Mouse (Mus musculus) forelimb bud, embryonic 11.5 days (tissue): ENCODE results near the gene Id4.

Experiments used
- DNase-seq: peaks from one replicate; pipeline ENCODE4 v3.0.0-alpha.2; 2012; ENCODE audit warnings: low read depth, low spot score

The Id4 gene

DNA sequence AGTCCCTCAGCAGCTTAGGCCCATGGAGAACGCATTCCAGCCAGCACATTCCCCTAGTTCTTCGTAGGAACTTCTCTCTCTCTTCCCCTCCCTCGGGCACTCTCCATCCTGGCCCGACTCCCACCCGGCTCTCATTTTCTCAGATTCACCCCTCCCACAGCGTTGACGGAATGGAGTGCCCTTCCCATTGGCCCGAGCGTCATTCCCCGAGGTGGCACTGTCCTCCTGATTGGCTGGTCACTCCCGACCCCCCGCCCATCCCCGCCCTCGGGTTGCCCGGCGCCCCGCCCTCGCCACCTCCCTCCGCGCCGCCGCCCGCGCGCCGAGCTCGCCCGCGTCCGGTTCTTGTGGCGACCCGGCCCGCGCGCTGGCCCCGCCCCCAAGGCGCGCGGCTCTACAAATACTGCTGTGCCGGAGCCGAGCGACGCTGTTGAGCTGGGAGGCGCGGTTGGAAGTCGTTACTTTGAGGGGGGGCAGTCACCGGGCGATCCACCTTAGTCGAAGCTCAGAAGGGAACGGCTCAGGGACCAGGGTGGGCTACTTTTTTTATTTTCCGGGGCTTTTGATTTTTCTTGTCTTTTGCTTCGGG is at the start of gene Id4:
TSS of gene Id4 (plus strand) at position 539 of the 589 bp plus-strand sequence.
- DNase-seq = peak; percentile 95

DNA sequence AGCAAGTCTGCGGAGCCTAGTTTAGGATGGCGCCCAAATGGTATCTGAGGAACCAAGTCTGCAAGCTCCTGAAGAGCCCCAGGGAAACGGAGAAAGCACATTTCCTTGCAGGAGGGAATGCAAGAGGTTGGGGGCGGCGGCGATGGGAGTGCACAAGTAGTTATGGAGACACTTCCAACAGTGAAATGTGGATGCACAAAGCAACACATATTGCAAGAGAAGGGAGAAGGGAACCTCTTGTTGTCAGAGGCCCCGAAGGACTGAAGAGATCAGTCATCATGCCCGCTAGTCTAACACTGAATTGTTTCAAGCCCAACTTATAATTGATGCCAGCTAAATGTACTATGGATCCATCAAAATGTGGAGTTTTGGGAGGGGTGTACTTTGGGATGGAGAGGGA is 33.9 kb upstream of the Id4 start:
- DNase-seq = peak; percentile 31

DNA sequence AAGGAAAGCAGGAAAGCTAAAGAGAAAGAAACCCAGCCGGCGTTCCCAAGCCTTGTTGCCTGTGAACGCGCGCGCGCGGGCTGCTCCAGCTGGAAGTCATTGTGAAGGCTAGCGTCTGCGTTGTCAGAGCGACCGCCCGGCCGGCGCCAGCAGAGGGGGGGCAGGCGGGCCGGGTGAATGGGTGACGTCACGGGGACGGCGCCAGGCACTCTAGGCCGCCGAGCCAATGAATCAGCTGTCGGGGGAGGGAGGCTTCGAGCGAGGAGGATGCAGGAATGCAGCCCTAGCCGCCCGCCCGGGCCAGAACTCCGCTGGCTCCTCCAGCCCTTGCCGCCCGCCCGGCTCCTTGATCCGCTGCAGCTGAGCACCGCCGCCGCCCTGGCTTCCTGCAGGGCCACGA is 33.3 kb upstream of the Id4 start:
- DNase-seq = peak; percentile 95

DNA sequence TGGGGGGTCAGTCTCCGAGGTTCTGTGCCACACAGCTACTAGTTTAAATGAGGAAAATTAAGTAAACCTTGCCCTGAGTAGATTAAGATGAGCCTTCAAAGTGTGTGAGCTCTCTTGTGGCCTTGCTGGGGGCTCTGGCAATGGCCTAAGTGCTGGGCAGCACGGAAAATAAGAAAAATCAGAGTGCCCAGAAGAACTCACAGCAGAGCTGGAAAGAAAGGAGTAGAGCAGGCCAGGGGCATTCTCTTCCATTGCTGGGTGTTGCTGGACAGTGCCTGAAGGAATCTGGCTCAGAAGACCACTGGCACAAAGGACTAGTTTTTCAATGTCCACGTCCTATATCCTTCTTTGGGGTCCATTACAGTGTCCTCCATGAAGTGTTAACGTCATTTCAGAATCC is 32.9 kb upstream of the Id4 start:
- DNase-seq = no peak

DNA sequence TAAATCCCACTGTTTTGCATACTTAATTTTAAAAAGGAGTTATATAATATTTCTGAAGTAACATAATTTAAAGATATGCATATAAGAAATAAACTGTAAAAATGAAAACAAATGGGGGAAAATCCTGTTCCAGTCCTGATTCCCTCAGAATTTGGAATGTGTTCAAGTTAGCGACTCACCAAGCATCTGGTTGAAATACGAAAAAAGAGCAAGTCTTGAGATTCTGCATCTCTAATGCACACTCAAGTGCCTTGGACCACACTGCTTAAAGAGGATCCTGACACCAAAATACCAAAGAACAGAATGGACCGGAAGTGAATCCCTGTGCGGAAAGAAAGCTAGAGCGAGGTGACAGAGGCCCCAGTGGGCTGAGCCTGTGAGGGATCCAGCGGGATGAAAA is 30.0 kb upstream of the Id4 start:
- no peak for DNase-seq

DNA sequence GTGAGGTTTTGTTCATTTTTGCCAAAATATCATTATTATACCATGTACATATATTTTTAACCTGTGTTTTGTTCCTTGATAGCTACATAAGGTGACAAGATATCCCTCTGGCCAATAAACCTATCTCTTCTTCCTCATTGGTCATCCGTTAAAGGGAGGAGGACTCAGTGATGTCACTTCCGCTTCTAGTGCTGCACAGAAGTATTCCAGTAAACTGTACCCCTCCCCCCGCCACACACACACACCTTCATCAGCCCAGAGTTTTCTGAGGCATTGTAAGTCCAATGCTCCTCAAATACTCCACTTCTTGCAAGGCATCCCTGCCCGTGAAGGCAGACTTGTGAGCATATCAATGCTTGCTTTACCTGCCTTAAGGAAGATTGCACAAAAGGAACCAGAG is 24.6 kb upstream of the Id4 start:
- DNase-seq = no peak

DNA sequence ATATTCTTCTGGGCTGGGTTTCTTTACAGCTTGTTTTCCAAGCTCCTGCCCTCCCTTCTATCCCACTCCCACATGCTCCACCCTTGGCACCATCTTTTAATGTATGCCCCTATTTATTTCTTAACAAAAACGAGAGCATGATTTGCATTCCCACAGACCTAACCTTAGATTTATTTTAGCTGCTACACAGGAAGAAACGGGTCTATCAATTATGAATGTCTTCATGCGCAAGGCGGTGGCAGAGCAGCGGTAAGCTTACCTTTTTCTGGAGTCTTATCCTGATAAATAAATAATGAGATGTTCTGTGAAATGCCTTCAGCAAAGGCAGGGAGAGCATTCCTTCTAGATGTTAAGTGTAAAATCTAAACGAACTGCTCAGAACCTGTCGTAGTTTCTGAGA is 24.2 kb upstream of the Id4 start:
- DNase-seq = no peak

DNA sequence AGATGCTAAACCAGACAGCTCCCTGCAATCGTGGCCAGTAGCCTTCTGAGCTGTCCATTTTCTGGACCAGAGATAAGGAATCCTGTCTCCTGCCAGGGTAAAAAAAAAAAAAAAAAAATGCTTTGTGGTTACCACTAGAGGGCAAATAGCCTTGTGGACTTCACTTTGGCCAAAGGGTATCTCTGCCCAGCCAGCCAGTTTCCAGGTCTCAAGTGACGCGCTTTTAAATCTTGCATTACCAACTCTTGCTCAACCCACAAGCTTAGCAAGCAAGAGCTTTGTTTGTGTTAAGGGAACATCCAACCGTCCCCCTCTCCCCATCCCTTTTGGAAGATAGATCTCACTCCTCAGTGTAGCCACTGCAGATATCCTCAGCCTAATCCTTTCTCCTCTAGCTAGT is 23.5 kb upstream of the Id4 start:
- peak; percentile 4 for DNase-seq

DNA sequence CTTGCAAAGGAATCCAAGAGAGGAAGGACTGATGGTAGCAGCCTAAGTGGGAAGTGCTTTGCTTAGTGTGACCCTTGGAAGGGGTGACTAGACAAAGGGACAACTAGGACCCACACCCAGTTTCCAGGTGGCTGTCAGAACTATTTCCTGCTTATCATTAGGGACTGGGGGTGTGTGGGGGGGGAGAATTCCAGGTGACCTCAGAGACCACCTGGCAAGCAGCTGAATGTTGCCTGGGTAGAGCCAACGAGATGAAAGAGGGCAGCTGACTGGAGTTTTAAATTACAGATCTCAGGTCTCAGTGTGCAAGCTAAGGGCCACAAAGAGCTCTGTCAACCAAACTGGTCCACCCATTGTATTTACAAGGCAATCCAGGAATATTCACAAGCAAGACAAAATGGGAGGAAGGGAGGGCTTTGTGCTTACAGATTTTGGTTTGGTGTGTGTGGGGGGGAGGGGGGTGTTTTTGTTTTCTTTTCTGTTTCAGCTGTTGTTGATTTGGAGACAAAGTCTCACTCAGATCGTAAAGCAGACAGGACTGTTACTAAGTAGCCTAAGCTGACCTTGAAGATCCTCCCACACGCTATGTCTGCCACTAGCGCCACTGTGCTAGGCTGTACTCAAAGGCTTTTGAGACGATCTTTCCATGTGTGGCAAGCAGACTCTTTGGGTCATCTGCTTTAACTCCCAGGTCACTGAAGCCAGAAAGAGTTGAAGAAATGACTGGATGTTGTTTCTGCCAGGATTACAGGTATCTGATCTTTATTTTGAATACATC is 15.6 kb upstream of the Id4 start:
- peak; percentile 5 for DNase-seq

DNA sequence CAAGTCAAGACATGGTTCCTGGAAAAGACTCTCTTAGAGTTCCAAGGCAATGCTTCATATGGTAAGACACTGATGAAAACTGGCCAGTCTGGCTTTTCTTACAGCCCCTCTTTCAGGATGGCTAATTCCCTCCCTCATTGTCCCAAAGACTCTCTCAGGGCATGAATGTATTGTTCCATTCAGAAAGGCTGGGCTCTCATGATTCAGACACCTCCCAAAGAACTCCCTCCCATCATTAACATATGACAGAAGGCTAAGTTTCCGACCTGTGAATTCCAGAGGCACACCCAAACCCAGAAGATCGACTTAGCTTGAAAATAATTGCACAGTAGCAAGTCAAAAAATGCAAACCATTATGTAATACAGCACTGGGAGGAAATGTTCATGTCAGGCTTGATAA is 8.5 kb upstream of the Id4 start:
- no peak for DNase-seq

DNA sequence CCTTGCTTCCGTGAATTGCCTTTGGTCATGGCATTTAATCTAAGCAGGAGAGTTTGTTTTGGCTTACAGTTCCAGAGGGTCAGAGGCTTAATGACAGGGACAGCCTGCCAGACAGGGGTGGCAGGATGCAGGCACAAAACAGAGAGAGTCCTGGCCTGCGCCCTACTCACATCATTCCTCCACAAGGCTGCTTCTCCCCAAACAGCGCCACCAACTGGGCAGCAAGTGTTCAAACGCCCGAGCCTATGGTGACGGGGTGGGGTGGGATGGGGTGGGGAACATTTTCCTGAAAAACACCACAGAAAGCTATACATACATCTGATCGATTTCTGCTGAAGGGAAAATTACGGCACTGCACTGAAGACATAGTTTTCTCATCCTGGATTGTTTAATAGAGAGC is 6.0 kb upstream of the Id4 start:
- no peak for DNase-seq

DNA sequence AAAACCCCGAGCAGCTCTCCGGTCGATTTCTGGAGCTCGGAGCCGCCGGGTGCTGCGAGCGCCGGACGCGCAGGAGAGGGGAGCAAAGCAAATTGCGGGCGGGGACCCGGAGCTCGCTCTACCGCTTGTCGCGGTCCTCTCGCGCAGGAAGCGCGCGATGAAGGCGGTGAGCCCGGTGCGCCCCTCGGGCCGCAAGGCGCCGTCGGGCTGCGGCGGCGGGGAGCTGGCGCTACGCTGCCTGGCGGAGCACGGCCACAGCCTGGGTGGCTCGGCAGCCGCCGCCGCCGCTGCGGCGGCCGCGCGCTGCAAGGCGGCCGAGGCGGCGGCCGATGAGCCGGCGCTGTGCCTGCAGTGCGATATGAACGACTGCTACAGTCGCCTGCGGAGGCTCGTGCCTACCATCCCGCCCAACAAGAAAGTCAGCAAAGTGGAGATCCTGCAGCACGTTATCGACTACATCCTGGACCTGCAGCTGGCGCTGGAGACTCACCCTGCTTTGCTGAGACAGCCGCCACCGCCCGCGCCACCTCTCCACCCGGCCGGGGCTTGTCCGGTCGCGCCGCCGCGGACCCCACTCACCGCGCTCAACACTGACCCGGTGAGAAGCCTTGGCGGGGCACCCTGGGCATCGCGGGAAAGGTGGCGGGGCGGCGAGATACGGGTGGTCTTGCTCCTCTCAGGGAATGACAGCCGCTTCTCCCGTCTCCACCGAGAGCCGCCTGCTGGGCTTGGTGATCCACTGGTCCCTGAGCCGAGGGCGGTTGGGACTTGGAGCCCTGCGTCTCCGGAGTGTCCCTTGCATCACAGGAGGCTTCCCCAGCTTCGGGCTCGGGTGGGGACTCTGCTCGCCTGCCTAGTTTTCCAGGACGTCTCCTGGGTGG is 553 bp downstream of the Id4 start:
- DNase-seq = peak; percentile 46

DNA sequence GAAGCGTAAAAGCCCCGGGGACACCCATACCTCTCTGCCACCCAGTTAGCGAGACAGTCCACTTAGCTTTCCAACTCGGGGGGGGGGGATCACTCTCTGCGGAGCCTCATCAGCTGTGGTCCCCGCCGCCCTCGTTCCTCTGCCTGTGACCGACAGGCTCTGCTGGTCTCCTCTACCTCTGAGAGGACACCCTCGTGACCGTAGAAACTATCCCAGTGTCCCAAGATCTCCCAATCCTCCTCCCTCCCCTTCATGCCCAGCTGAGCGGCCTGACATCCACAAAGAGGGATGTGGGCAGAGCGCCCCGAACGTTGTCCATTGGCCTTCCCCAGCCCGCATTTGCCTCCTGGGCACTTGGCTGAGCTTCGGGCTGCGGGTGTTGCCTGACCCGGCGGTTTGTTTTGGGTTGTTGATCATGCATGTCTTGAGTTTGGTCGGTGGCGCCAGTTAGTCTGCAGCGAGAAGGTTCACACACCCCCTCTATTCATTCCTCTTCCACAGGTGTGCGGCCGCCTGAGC is 1.5 kb downstream of the Id4 start:
- DNase-seq = peak; percentile 45

DNA sequence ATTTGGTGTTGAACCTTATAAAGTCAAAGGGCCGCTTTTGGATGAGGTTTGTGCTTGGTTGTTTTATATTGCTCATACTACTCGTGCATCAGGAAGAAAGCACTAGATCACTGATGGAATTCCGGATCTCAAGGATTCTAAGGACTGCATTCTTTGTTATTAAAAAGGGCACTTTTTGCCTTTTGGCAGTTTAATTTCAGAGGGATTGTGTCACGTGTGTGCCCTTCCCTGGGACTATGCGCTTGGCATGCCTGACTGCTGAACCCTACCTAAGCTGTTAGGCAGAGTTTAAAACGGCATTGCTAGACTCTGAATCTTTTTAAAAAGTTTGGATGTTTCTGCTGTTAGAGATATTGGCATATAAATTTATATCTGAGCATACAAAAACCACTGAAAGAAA is 4.0 kb downstream of the Id4 start:
- no peak for DNase-seq

DNA sequence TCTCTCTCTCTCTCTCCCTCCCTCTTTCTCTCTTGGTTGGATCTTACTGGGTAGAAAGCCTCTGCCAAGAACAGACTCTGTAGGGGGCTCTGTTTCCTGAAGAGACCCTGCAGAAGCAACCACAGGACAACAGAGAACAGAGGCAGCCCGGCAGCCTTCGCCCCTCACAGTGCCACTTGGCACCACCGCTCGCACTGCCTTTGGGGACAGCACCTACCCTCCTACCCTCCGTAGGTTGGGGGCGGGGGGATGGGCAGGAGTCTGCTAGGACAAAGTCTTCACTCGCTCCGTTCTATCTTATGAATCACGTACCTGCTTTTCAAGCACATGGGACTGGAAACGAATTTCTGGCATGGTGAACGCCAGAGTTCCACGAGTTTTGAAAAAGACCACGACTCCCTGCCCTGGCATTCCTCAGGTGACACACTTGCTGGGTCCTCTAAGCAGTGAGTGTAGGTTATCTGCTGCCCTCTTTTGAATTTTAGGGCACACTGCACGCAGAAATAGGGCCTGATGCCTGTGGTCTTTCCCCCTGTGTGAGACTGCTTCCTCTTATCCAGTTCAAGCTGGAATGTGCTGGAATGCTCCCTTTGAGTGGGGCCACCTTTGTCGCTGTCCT is 12.5 kb downstream of the Id4 start:
- peak; percentile 69 for DNase-seq

DNA sequence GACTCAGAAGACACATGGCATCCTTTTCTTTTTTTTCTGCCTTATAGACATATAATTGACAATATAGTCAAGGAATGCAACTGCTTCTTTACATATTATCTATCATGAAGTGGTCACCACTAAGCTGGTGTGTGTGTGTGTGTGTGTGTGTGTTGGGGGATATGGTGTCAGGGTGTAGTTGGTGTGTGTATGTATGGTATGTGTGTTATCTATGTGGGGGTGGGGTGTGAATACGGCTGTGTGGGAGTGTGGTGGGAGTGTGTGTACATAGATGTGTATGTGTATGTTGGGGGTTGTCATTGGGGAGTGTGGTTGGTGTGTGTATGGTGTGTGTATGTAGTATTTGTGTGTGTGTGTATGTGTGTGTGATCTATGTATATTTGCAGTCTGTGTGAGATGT is 13.1 kb downstream of the Id4 start:
- no peak for DNase-seq

DNA sequence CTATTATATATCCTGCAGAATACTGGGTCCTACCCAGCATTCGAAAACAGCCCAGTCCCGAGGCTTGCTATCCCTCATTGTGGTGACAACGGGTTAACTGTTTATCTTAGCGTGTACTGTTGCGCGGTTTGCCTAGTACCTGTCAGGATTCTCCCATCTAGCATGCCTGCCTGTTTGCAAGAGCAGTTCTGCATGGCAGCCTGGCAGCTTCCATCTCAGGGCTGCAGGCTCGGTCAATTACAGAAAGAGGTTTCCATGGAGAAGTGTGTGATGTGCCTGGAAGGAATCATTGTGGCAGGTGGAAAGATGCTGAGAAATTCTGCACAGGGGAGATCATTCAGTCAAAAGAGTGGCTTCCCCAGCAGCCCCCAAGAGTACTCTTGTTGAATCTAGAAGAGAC is 16.0 kb downstream of the Id4 start:
- no peak for DNase-seq

DNA sequence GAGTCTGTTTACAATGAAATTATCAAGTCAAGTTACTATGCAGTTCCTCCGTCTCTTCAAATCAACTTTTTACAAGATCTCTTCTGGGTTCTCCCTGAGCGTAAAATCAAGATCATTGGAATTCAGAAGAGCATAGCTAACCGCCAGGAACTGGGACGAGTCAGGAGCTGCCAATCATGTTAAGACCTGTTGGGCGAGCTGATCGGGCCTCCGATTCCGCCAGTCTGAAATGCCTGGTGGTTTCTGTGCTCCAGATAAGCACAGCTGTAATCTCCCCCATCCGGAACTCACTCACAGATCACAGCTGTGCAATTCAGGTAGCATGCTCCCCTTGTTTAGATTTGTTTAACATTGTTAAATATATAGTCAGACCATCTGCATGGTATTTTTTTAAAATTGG is 23.4 kb downstream of the Id4 start:
- DNase-seq = no peak

DNA sequence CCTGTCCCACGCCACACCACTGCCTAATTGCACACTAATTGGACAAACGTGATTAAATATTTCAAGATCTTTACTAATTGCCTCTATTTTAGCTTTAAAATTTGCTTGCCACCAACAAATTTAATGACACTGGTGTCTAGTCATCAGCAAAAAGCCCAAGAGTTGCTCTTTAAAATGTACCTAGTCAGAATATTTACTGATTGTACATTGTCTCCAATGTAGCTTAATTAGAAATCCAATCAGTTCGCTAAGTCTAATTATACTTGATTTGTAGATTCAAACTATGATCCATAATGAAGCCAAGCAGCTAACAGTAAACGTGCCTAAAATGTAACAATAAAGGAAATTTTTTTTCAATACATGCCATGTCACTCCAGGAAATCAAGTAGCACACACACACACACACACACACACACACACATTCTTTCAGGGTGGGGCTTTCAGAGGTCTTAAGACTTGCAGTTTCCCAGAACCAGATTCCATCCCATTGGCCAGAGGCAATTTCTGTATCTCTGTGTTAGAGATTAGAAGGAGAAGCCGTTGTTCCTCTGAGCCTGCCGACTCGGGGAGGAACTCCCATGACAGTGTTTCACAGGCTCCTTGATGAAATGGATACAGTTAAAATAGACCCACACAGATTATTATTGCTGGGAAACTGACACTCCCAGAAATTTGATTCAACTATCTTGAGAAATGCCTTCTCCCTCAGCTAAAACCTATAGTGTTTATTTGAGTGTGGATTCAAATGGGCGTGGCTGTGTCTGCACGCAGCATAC is 24.1 kb downstream of the Id4 start:
- no peak for DNase-seq

DNA sequence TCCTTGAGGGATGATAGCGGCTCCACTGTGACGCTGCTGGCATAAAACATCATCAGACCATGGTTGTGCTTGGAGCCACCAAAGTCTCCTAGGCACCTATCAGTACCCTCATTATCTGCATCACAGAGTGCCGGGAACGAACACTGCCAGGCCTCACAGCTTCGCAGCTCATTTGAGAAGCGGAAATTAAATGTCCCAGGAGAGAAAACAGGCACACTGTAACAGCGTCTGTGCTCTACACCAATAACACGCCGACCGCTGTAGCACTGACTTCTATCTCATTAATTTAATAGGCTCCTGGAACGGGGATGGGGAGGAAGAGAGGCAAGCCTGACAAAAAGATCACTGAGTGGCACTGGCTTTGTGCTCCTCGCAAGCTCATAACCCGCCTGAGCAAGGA is 29.4 kb downstream of the Id4 start:
- DNase-seq = peak; percentile 62

DNA sequence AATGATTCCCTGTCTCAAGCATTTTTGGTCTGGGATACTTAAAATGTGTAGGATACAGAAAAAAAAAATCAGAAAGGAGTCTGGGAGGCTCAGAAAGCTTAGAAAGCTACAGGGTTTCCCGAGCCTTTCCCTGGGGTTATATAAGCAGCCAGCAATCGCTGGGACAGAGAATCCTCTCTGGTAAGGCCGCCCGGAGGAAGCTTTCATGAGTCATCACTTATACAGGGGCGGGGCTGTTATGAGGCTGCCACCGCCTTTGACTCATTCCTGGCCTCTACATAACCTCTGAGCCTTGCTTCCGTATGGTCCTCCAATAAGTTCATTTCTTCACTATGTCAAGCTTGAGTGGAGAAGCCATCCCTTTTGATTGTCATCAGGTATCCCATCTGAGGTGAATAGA is 53.5 kb downstream of the Id4 start:
- DNase-seq = no peak
